Mouse (Mus musculus) embryo, embryonic 11.5 days (tissue): ENCODE measurements around the gene Neu2.
A peak's percentile ranks its signal among the peaks of the same experiment; 100 is the strongest.

Source experiments
- DNase-seq: peaks from one replicate; pipeline ENCODE4 v3.0.0-alpha.2; 2012; ENCODE audit warnings: low read depth, low spot score

The Neu2 gene

GRCm38 (mm10) chr1:87537008-87537407 is 27.3 kb downstream of the Neu2 start:
- no peak for DNase-seq

DNA sequence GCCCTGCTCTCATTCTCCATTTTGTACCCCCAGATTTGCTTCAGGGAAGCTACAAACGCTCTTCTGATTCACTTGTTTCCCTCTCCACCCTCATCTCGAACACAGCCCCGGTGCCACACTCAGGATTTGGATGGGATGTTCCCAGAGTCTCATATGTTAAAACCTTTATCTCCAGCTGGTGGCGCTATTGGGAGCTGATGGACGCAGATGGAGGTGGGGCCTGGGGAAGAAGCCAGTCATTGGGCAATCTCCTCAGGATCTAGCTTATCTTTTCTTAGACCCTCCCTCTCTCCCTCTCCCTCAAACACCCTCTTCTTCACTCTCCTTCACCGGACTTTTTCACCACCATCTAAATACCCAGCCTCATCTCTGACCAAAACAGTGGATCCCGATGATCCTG is 31.9 kb downstream of the Neu2 start:
- DNase-seq = no peak

- DNase-seq = no peak
Measured at GRCm38 (mm10) chr1:87551008-87551407, 41.3 kb downstream of the Neu2 start.

DNA sequence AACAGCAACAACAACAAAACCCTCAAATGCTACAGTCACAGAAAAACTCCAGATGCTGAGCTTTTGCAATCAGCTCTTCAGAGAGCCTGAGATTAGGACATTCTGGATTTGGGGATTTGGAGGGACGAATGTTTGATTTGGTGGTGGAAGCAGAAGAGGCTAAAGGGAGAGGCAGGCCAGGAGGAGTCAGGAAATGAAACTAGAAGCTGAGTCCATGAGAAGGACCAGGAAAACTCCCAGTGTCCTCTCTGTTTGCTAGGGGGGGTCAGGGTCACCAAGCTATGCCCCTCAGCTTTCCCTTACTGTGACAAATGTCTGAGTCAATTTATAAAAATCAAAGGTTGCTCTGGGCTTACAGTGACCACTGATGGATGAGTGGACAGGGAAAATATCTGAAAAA is 43.9 kb downstream of the Neu2 start:
- no peak for DNase-seq

DNA sequence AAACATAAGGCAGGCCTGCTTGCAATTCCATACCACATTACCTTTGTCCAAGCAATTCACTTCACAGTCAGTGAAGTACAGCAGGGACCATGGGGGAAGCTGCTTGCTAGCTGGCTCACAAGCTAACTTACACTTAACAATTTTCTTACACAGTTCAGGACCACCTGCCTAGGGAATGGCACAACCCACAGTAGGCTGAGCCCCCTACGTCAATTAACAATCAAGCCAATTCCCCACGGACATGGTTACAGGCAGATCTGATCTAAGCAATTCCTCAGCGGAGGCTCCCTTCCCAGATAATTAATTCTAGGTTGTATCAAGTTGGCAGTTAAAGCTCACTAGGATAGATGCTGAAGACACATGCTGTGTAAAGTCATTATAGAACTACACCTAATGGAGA is 53.3 kb downstream of the Neu2 start:
- no peak for DNase-seq

DNA sequence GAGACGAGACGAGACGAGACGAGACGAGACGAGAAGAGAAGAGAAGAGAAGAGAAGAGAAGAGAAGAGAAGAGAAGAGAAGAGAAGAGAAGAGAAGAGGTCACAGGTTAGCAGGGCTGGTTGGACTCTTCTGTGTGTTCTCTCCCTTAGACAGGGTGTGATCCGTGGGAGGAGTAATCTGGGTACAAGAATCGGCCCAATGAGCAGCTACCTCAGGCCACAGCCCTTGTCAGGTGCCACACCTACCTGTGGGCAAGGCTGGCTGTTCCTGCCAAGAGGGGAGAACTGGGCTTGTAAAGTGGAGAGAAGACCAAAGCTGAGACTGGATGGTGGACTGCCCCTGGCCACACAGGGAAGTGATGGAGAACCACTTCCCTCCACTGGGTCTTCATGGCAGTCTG is 56.1 kb downstream of the Neu2 start:
- DNase-seq = no peak

GRCm38 (mm10) chr1:87568398-87568797 is 58.7 kb downstream of the Neu2 start:
- DNase-seq = no peak

- DNase-seq = no peak
Measured at GRCm38 (mm10) chr1:87573261-87573660, 63.6 kb downstream of the Neu2 start.

- DNase-seq = no peak
Measured at GRCm38 (mm10) chr1:87573800-87574215, 64.1 kb downstream of the Neu2 start, which contains the start of gene Ngef. Ngef (minus strand) TSS chr1:87573870.

DNA sequence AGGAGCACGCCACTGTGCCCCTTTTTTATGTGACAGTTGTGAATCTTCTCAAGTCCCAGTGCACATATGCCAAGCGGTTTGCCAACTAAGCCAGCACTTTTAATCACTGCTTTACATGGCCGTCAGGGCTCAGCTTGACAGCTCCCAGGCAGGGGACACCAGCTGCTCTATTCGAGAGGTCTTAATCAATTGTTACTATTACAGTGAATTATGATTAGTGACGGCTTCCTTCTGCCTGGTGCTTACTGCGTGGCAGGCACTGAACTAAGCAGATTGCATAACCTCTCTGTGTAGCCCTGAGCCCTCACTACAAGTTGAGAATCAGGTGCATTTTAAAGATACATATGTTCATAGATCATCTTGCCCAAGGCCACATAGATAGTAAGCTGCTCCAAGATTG is 64.7 kb downstream of the Neu2 start:
- DNase-seq = no peak

DNA sequence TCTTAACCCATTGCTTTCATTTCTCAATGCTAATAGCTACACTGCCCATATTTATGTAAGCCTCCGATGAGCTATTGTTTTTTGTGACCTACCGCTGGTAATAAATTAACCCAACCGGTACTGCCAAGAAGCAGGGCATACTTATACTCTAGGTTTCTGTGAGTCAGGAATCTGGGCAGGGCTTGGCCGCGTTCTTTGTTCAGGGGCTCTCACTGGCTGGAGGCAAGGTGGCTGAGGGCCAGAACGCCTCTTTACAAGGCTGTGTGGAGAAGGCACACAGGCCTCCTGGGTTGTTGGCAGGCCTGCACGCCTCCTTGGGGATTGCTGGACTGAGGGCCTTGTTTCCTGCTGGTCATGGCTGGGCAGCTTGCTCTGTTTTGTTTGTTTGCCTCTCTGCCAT is 65.1 kb downstream of the Neu2 start:
- DNase-seq = no peak

DNA sequence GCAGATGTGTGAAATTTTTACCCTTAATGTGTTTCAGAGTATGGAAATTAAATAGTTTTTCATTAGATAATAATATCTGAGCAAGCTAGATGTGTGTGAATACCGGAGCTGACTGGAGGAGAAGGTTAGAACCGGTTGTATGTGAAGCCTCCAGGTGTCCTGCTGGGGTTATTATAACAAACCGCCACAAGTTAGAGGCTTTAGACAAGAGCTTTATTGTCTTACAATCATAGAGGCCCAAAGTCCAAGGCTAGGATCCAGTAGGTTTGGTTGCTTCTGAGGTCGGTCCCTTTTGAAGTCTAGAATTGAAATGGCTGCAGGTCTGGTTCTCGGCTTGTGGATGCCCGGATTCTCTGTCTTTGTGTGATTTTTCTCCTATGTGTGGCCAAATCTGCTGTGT is 69.3 kb downstream of the Neu2 start:
- DNase-seq = no peak

DNA sequence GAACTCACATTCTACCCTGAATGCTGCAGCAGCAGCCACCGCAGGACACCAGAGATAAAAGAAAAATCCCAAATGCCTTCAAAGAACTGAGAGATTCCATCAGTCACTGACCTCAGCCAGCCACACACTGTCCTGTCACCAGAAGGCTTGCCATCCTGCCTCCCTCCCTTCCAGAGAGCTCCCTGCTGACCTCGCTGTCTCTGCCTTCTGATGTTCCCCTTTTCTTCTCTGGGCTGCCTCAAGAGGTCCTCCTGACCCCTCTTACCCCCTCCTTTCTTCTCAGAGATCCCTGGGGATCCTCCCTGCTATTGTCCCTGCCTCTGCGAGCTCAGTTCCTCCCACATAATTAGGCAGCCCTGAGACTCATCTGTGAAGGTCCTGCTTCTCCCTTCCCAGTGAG is 71.1 kb downstream of the Neu2 start:
- DNase-seq = no peak

DNA sequence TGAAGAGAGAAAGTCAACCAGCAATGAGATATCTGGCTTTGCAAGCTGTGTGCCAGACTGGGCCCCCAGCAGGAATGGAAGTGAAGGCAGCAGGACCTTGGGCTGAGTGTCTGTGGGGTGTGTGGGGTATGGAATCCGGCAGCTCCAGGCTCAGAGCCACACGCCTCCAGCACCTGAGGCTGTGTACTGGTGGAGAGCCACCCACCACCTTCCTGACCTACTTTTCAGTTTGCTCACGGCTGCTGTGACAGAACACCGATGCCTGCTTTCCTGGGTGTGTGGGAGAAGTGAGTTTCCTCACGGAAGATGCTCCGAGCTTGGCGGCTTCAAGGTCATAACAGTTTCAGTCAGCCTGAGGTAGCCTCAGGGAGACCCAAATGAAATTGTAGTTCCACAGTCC is 79.5 kb downstream of the Neu2 start:
- no peak for DNase-seq

DNA sequence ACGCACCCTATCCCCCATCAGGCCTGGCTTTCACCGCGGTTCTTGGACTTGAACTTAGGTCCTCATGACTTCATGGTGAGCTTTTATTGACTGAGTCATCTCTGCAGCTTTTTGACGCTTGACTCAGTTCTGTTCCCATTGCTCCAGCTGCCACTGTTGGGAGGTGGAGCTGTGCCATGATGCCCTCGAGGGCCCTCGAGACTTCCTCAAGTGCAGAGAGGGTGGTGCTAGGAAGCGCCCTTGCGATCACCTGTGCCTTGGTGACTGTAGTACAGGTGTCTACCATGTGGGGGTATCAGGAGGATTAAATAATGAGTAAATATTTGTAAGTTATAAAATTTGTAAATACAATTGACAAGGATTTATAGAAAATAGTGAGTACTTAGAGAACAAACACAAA is 80.3 kb downstream of the Neu2 start:
- DNase-seq = no peak

DNA sequence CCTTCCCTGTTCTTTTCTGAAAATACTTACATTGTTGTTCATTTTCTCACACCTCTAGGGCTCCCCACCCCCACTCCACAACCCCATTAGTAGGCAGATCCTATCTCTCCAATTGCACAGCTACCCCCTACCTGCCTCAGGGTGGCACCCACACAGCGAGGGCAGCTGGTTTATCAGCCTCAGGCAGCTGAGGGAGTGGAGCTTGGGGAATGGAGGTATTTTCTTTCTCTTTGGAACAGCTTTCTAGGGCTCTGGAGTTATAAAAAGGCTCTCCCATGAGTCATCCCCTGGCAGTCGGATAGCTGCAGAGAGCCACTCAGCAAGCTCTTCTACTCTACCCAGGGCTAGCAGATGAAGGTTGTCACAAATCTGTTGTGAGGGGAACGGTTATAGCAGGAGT is 84.6 kb downstream of the Neu2 start:
- DNase-seq = no peak

DNA sequence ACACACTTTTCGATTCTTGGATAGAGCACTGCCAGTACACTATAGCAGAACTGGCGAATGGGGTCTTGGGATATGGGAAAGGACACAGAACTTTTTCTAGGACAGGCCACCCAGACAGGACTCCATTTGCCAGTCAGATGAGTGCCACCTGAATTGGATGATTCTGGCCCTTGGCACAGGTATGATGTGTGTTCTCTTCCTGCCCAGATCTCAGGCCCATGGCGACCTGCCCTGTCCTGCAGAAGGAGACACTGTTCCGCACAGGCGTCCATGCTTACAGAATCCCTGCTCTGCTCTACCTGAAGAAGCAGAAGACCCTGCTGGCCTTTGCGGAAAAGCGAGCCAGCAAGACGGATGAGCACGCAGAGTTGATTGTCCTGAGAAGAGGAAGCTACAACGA is 85.0 kb downstream of the Neu2 start:
- no peak for DNase-seq

DNA sequence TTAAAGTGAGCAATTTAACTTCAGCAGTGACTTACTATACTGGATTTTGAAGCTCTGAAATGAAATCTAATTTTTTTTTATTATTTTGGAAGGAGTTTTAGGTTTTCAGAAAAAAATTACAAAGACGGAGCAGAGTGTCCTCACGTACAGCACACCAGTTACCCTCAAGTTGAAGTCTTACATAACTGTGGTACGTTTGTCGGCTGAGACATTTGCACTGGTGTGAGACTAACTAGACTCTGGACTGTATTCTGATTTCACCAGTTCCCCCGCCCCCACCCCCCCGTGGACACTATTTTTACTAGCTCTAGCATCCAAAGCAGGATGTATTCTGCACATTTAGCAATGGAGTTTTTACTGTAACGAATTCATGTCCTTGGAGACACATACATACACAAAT is 90.8 kb downstream of the Neu2 start:
- no peak for DNase-seq

- DNase-seq = no peak
Measured at GRCm38 (mm10) chr1:87601801-87602200, 92.1 kb downstream of the Neu2 start.

GRCm38 (mm10) chr1:87603389-87603788 is 93.7 kb downstream of the Neu2 start:
- DNase-seq = no peak

DNA sequence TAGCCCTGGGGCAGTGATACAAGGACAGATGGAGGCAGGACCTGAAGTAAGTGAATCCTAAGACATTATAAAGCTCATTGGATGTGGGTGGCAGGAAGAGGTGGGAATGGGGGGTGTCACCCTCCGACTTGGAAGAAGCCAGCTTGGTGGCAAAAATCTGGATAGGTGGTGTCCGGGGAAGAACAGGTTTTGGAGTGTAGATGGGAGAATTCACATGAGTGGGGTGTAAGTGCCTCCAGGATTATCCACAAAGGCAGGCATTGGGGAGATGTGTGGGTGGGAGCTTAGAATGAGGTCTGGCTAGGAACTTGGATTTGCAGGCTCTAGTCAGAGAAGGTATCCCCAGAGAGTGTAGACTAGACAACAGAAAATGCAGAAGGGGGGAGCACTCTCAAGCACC is 95.6 kb downstream of the Neu2 start:
- DNase-seq = no peak

GRCm38 (mm10) chr1:87607385-87608091 is 97.8 kb downstream of the Neu2 start:
- no peak for DNase-seq

- DNase-seq = peak; percentile 23
Measured at GRCm38 (mm10) chr1:87608416-87609046, 98.8 kb downstream of the Neu2 start.
